Mouse (Mus musculus) CH12.LX (cell line): ENCODE results near the gene Tia1. TPM values are rescaled to one million over a fixed set of nuclear protein-coding genes. Genes with fewer than 3 reads are reported as not detected.

Experiments
- DNase-seq: peaks from one replicate; pipeline ENCODE4 v3.0.0-alpha.2; 2013; ENCODE audit errors: extremely low read depth
- H3K27ac ChIP-seq: 2 replicates; pipeline ENCODE4 v1.5.1; 2012; ENCODE audit warnings: low read depth, mild to moderate bottlenecking, control low read depth, moderate library complexity; ENCODE audit not compliant: insufficient read depth
- H3K27me3 ChIP-seq: replicated peaks from 2 replicates; pipeline ENCODE3; 2012; ENCODE audit warnings: inconsistent platforms
- H3K36me3 ChIP-seq, 2 experiments: replicated peaks in 1 of 2; 2 replicates each; pipeline versions ENCODE3 to v1.6.1; 2012; ENCODE audit warnings: inconsistent platforms in 1 of 2, low read length in 1 of 2, mild to moderate bottlenecking in 1 of 2, mixed read lengths in 1 of 2, moderate library complexity in 1 of 2; ENCODE audit not compliant: control insufficient read depth in 1 of 2, insufficient read depth in 1 of 2
- H3K4me1 ChIP-seq, 2 experiments: 2 replicates each; pipeline ENCODE4 v1.6.1; 2012; ENCODE audit warnings: inconsistent platforms in 1 of 2, moderate library complexity in 1 of 2; ENCODE audit not compliant: insufficient read depth in 2 of 2, control insufficient read depth in 1 of 2
- H3K4me2 ChIP-seq: 2 replicates; pipeline ENCODE4 v1.6.1; 2012; ENCODE audit warnings: low read depth, mild to moderate bottlenecking, control low read depth; ENCODE audit not compliant: poor library complexity, insufficient read depth, severe bottlenecking
- H3K4me3 ChIP-seq, 3 experiments: fragments of 150-350 bp in 1 of 3; sonication (generic) in 1 of 3; replicated peaks in 1 of 3; 2 replicates each; pipeline versions ENCODE3 to v1.5.1; 2011 to 2012; ENCODE audit warnings: low read depth in 2 of 3, low read length in 2 of 3, mild to moderate bottlenecking in 2 of 3, moderate library complexity in 2 of 3, control low read depth in 1 of 3, improper control_type of control experiment in 1 of 3, inconsistent platforms in 1 of 3, mixed read lengths in 1 of 3; ENCODE audit not compliant: poor library complexity in 1 of 3
- H3K79me2 ChIP-seq: replicated peaks from 2 replicates; pipeline ENCODE4 v1.6.1; 2012; ENCODE audit warnings: mild to moderate bottlenecking, moderate library complexity; ENCODE audit not compliant: control insufficient read depth, poor library complexity, insufficient read depth, severe bottlenecking; ENCODE audit errors: extremely low read depth
- H3K9ac ChIP-seq: 2 replicates; pipeline ENCODE4 v1.6.1; 2012; ENCODE audit warnings: low read depth, mild to moderate bottlenecking, control low read depth, moderate library complexity; ENCODE audit not compliant: insufficient read depth
- H3K9me3 ChIP-seq: replicated peaks from 2 replicates; pipeline ENCODE3; 2012; ENCODE audit warnings: low read length, inconsistent platforms, mixed read lengths
- BHLHE40 ChIP-seq: IDR thresholded peaks from 2 replicates; pipeline ENCODE4 v1.6.1; 2011; ENCODE audit warnings: mild to moderate bottlenecking, low read depth, low read length, improper control_type of control experiment
- CHD1 ChIP-seq: IDR thresholded peaks from 2 replicates; pipeline ENCODE4 v1.6.1; 2012; ENCODE audit warnings: low read depth, low read length, improper control_type of control experiment, inconsistent platforms
- CTCF ChIP-seq, 2 experiments: IDR thresholded peaks in 1 of 2; conservative IDR thresholded peaks in 1 of 2; 2 replicates each; pipeline ENCODE4 v1.5.1; 2011 to 2012; ENCODE audit warnings: low read depth in 2 of 2, low read length in 2 of 2, improper control_type of control experiment in 1 of 2, inconsistent platforms in 1 of 2, mild to moderate bottlenecking in 1 of 2, moderate library complexity in 1 of 2
- ETS1 ChIP-seq: conservative IDR thresholded peaks from 2 replicates; pipeline ENCODE4 v1.6.1; 2012; ENCODE audit warnings: low read depth, mild to moderate bottlenecking, inconsistent platforms, low read length, improper control_type of control experiment, moderate library complexity
- GABPA ChIP-seq: IDR thresholded peaks from 2 replicates; pipeline ENCODE4 v1.6.1; 2012; ENCODE audit warnings: low read depth, low read length, improper control_type of control experiment, inconsistent platforms; ENCODE audit not compliant: insufficient replicate concordance
- HCFC1 ChIP-seq: IDR thresholded peaks from 2 replicates; pipeline ENCODE4 v1.6.1; 2012; ENCODE audit warnings: low read depth, mild to moderate bottlenecking, inconsistent platforms, low read length, improper control_type of control experiment
- KAT2A ChIP-seq: IDR thresholded peaks from 2 replicates; pipeline ENCODE4 v1.6.1; 2012; ENCODE audit warnings: low read length, improper control_type of control experiment, inconsistent platforms; ENCODE audit not compliant: insufficient replicate concordance
- MAFK ChIP-seq: IDR thresholded peaks from 2 replicates; pipeline ENCODE4 v1.6.1; 2011; ENCODE audit warnings: low read length, improper control_type of control experiment; ENCODE audit not compliant: insufficient replicate concordance
- MAX ChIP-seq: IDR thresholded peaks from 2 replicates; pipeline ENCODE4 v1.6.1; 2011; ENCODE audit warnings: low read length, improper control_type of control experiment
- MYC ChIP-seq: IDR thresholded peaks from 2 replicates; pipeline ENCODE4 v1.6.1; 2011; ENCODE audit warnings: low read depth, mild to moderate bottlenecking, improper control_type of control experiment, low read length
- POLR2AphosphoS2 ChIP-seq: IDR thresholded peaks from 2 replicates; pipeline ENCODE4 v1.6.1; 2011; ENCODE audit warnings: low read depth, low read length, improper control_type of control experiment
- RAD21 ChIP-seq: IDR thresholded peaks from 2 replicates; pipeline ENCODE4 v1.6.1; 2011; ENCODE audit warnings: low read depth, mild to moderate bottlenecking, low read length, improper control_type of control experiment, moderate library complexity
- RCOR1 ChIP-seq: conservative IDR thresholded peaks from 2 replicates; pipeline ENCODE4 v1.6.1; 2012; ENCODE audit warnings: low read depth, mild to moderate bottlenecking, inconsistent platforms, low read length, improper control_type of control experiment
- SIN3A ChIP-seq: IDR thresholded peaks from 2 replicates; pipeline ENCODE4 v1.6.1; 2012; ENCODE audit warnings: low read length, improper control_type of control experiment, inconsistent platforms
- SMC3 ChIP-seq: IDR thresholded peaks from 2 replicates; pipeline ENCODE4 v1.6.1; 2011; ENCODE audit warnings: low read depth, low read length, improper control_type of control experiment
- TBP ChIP-seq: conservative IDR thresholded peaks from 2 replicates; pipeline ENCODE4 v1.6.1; 2011; ENCODE audit warnings: low read depth, low read length, improper control_type of control experiment
- TCF12 ChIP-seq: IDR thresholded peaks from 2 replicates; pipeline ENCODE4 v1.6.1; 2014; ENCODE audit warnings: low read depth, mild to moderate bottlenecking, inconsistent platforms, low read length, improper control_type of control experiment
- USF1 ChIP-seq: IDR thresholded peaks from 2 replicates; pipeline ENCODE4 v1.6.1; 2014; ENCODE audit warnings: low read depth, mild to moderate bottlenecking, inconsistent platforms, low read length, improper control_type of control experiment
- ZC3H11A ChIP-seq: IDR thresholded peaks from 2 replicates; pipeline ENCODE4 v1.6.1; 2012; ENCODE audit warnings: low read depth, mild to moderate bottlenecking, inconsistent platforms, low read length, improper control_type of control experiment
- ZMIZ1 ChIP-seq: IDR thresholded peaks from 2 replicates; pipeline ENCODE4 v1.6.1; 2012; ENCODE audit warnings: low read depth, mild to moderate bottlenecking, inconsistent platforms, low read length, improper control_type of control experiment
- ZNF384 ChIP-seq: IDR thresholded peaks from 2 replicates; pipeline ENCODE4 v1.6.1; 2012; ENCODE audit warnings: low read depth, low read length, improper control_type of control experiment, inconsistent platforms
- dilution Hi-C: fragments of 300-500 bp; cut with MboI; formaldehyde crosslinking; loops from 2 replicates; pipeline ENCODE4 v1.14.3; 2020; ENCODE audit warnings: low sequenced_read_pairs; ENCODE audit not compliant: extremely low pct_unique_long_range_greater_than_20kb, extremely low pct_ligation_motif_present
- in situ Hi-C: fragments of 300-500 bp; cut with MboI; formaldehyde crosslinking; loops from 3 replicates; pipeline ENCODE4 v1.14.3; 2019; ENCODE audit warnings: low sequenced_read_pairs, low pct_ligation_motif_present, low pct_unique_long_range_greater_than_20kb, mixed read lengths
- polyA plus RNA-seq: library from polyadenylated mRNA; unstranded; fragments of >175 nt; gene quantifications from 2 replicates; pipeline ENCODE4 v1.2.1, GENCODE M21; 2012; ENCODE audit warnings: low read depth; ENCODE audit not compliant: insufficient read length
- total RNA-seq, 2 experiments: library from RNA; depleted of rRNA; stranded (reverse); fragments of 300-350 nt in 1 of 2; fragments of >200 nt in 1 of 2; gene quantifications; 2 replicates each; pipeline ENCODE4 v1.2.3; 2012 to 2014

Tia1 gene
- total and polyA plus RNA-seq, 3 experiments: 31.8 to 41.4 (median 34.0) TPM

GRCm38 (mm10) chr6:86384692-86385091 lies 19.3 kb upstream of the Tia1 start:
- Histone ChIP-seq H3K4me3 (no peak overlapping the region), H3K36me3 (peaks cover 12 to 34% of the 10 kb centered on the region in 2 experiments), H3K79me2 (no peaks in the 10 kb centered on the region), H3K27ac (no peak overlapping the region), H3K4me2 (no peak overlapping the region), H3K4me1 (no peaks in the 10 kb centered on the region), H3K27me3 (no peaks in the 10 kb centered on the region), H3K9ac (no peak overlapping the region), H3K9me3 (no peaks in the 10 kb centered on the region)
- DNase-seq: no peak
- in situ Hi-C loops (no loop called here), dilution Hi-C loops (no loop called here)
- TF ChIP-seq TCF12: no peak
- TF ChIP-seq SIN3A: no peak
- no peak for TF ChIP-seq POLR2AphosphoS2
- TF ChIP-seq ETS1: no peak
- no peak for TF ChIP-seq GABPA
- TF ChIP-seq ZNF384: no peak
- TF ChIP-seq RAD21: no peak
- TF ChIP-seq ZC3H11A: no peak
- TF ChIP-seq MYC: no peak
- no peak for TF ChIP-seq MAFK
- no peak for TF ChIP-seq ZMIZ1
- TF ChIP-seq HCFC1: no peak
- TF ChIP-seq USF1: no peak

DNA sequence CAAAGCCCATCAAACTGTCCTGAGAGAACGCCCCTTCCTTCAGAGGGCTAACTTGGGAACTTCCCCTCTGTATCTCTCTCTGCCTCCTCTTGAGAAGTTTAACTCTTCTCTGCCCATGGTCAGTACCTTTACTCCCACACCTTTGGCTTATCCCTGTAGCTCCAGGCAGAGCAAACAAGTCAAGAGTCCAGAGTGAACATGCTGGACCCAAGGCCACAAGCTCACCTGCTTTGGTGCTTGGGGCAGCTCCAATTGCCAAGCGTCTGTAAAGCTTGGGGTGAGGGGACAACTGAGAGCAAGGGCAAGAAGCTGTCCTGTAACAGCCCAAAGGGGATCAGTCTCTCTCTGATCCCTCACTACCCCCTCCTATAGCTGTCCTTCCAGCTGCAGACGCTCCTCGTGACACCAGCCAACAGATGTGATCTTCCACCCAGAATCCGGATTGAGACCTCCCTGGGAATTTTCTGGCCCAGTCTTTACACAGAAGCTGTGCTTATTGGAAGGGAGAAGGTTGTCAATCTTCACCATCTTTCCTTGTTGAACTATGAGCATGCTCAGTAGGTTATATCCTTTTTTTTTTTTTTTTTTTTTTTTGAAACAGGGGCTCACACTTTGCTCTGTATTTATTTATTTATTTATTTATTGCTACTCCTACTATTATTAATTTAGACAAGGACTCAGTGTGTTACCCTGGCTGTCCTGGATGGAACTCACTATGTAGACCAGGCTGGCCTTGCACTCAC lies 18.5 kb upstream of the Tia1 start:
- no peak overlapping the region for H3K4me3 ChIP-seq
- no peak for DNase-seq
- TF ChIP-seq TBP (no peak), ZC3H11A (no peak), CHD1 (no peak), CTCF (conservative IDR thresholded peaks at IDR 0.05 in 1 of 2, IDR thresholded peaks at IDR 0.05 in 1 of 2; ENCODE audit: low read depth in 2 of 2, low read length in 2 of 2) (no peak), MAFK (no peak), RCOR1 (no peak), SMC3 (no peak), KAT2A (no peak), BHLHE40 (no peak), TCF12 (no peak), POLR2AphosphoS2 (no peak), MAX (no peak), MYC (no peak)
- peaks cover 20 to 38% of the 10 kb centered on the region in 2 experiments for H3K36me3 ChIP-seq
- H3K27me3 ChIP-seq: no peaks in the 10 kb centered on the region
- H3K4me2 ChIP-seq: no peak overlapping the region
- no peak overlapping the region for H3K27ac ChIP-seq
- no peaks in the 10 kb centered on the region for H3K79me2 ChIP-seq
- H3K4me1 ChIP-seq: no peaks in the 10 kb centered on the region
- no peaks in the 10 kb centered on the region for H3K9me3 ChIP-seq
- no peak overlapping the region for H3K9ac ChIP-seq
- in situ Hi-C loops (no loop called here), dilution Hi-C loops (no loop called here)
